Mouse (Mus musculus): ENCODE measurements around the gene Rnf7.

DNA sequence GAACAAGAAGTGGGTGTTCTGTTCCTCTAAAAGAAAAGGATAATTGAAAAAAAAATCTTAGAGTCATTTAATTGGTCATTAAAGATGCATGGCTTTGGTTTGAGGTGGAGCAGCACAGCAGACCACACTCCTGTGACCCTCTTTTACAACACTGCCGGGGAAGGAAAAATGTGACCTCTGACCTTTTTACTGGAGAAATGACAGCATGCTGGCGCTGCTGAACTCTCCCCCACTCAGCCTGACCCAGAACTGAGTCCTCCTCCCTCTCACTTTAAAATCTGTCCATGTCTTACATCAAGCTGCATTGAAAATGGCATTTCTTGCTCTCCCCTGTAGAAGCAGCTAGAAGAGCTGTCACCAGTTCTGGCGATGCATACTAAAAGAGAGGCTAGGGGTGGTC is 14.7 kb upstream of the Rnf7 start:
- TF ChIP-seq EP300 (optimal IDR thresholded peaks at IDR 0.05) (no peak), CTCF (IDR thresholded peaks at IDR 0.05; ENCODE audit: low read depth) (no peak)
